Mouse (Mus musculus) CH12F3 (cell line): ENCODE results near the gene Ift22.
"Not testable (repeated sequence)": the region's sequence is repeated elsewhere in the genome, so short reads cannot be mapped to it uniquely, and the experiment has no call there.

Experiments
- in situ Hi-C: fragments of 300-500 bp; cut with MboI; formaldehyde crosslinking; loops from 2 replicates; pipeline ENCODE4 v1.14.3; 2020; ENCODE audit warnings: low sequenced_read_pairs

Ift22 gene

DNA sequence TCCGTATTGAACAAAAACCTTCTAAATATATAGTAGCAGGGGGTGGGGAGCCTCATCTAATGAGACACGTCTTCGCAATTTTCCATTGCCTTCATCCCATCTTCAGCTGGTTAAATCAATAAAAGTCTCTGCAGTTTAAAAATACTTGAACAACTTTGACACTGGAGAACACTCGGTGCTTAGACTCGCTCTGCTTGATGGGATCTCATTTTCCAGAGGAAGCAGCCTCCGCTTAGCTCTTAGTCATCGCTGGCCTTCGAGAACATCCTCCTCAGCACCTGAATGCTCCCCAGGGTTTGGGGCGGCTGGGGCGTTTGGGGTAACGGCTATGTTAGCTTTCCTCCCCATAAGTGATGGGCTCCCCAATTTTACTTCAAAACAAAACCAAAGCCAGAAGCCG is 37.1 kb downstream of the Ift22 start:
- in situ Hi-C loops = no loop called here

DNA sequence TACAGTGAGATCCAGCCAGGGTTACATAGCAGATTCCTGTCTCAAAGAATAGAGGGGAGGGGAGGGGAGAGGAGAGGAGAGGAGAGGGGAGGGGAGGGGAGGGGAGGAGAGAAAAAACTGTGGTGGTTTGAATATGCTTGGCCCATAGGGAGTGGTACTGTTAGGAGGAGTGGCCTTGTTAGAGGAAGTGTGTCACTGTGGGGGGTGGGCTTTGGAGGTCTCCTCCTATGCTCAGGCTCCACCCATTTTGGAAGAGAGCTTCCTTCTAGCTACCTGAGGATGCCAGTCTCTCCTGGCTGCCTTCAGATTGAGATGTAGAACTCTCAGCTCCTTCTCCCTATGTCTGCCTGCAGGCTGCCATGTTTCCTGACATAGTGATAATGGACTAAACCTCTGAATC is 39.9 kb downstream of the Ift22 start:
- in situ Hi-C loops = no loop called here

DNA sequence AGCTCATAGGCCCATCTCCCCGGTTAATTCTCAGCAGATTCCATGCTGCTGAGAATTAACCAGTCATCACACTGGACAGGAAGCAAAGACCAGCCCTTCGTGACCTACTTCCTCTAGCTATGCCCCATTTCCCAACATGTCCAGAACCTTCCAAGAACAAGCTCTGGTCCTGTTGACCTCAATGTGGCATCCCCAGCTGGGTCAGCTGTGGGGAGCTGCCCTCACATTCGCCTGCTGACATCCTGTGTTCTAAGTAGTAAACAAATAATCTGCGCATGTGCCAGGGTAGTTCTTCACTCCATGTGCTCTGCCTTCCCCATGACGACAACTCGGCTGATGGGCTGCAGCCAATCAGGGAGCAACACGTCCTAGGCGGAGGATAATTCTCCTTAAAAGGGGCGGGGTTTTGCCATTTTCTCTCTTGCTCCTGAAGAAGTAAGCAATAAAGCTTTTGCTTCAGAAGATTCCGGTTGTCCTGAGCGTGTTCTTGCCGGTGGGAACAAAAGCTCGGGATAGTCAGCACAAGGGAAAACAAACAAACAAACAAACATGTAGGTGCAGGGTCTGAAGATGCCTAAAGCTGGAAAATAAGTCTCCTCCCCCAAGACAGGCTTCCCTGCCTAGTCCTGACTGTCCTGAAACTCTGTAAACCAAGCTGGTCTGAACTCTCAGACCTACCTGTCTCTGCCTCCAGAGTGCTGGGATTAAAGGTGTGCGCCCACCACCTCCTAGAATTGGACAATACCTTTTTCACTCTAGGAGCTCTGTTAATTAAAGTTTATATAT is 41.8 kb downstream of the Ift22 start:
- in situ Hi-C loops = not testable (repeated sequence)

DNA sequence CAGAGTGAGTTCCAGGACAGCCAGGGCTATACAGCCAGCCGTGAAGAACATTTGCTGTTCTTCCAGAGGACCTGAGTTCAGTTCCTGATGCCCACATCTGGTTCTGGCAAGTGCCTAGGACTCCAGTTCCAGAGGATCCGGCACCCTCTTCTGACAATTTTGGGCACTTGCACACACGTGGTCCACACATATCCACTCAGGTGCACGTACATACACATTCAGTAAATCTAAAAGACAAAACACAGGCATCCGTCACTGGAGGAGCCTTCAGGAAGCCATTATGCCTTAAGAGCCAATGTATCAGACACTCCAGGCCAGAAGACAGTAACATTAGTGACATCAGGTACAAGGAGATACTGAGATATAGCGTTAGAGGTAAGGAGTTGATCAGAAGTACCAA is 42.6 kb downstream of the Ift22 start:
- in situ Hi-C loops = no loop called here

DNA sequence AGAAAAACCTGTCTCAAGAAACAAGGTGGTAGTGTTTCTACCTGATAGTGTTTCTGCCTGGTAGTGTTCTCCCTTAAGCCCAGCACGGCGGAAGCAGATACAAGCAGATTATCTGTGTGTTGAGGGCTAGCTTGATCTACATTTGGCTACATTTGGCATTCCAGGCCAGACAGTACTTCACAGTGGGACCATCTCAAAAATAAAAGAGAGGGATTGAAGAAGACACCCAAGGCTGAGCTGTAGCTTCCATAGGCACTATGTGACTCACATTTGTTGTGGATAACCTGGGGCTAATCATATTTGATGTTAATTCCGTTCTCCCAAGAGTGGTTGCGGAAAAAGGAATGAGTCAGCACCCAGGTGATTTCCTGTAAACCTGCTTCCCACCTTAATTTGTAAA is 44.2 kb downstream of the Ift22 start:
- in situ Hi-C loops = no loop called here

DNA sequence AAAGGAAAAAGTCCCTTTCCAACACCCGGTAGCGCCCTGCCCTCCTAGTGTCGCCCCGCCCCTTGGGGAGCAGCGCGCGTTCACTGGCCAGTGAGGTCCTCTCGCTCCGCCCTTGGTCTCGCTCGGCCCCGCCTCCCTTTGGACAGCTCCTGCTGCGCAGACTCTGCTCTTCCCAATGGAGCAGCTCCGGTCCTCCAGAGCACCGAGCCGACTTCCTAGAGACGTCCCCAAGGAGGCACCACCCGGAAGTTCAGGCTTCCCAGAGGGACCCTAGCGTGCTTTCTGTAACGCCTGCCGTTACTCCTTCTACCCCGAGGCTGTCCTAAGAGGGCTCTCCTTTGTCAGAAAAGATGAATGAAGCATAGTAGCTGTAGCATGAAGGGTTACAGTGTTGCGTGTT is 45.1 kb downstream of the Ift22 start, which contains the start of gene Fis1:
Fis1 (plus strand) TSS at position 261 of the 400 bp plus-strand sequence.
- in situ Hi-C loops = no loop called here

DNA sequence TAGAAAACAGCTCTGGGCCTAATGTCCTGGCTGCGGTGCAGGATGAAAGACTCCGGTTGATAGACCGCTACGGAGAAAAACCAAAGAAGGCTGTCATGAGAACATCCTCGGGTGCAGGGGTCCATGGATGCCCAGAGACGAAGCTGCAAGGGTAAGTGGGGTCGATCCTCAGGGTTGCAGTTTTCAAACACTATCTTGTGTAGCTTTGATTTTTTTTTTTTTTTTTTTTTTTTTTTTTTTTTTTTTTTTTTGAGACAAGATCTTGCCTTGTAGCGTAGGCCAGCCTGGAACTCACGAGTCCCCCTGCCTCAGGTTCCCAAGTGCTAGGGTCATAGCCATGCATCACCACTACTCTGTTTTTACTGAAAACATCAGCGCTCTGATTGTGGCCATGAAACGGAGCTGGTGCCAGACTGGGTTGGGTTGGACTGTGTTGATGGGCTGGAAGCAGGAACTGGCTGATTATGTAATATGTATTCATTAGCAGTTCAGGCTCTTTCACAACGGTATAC is 45.5 kb downstream of the Ift22 start:
- in situ Hi-C loops = no loop called here

DNA sequence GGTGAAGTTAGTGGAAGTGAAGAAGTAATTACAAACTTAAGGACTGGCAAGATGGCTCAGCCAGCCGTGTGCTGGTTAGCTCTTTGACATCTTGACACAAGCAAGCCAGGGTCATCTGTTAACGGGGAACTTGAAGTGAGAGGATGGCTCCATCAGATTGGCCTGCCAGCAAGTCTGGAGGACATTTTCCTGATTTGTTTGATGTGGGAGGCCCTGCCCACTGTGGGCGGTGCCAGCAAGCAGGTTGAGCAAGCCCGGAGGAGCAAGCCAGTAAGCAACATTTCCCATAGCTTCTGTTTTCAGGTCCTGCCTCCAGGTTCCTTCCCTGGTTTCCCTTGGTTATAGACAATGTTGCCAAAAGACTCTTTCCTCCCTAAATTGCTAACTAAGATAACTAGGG is 47.7 kb downstream of the Ift22 start:
- in situ Hi-C loops = no loop called here

DNA sequence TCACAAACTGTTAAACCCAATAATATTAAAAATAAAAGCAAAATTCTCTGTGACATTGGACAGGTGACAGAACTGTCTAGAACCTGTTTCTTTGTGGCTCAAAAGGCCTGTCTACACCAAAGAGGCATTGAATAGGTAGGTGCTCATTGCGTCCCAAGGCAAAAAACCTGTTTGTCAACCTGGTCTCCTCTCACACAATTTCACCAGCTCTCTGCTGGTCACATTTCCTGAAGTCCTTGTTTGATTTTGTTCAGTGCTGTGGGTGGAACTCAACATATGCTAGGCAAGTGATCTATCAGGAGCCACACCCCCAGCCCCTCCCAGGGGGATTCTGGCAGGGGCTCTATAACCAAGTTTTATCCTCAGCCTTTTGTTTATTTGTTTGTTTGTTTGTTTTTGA is 49.3 kb downstream of the Ift22 start:
- in situ Hi-C loops = no loop called here

DNA sequence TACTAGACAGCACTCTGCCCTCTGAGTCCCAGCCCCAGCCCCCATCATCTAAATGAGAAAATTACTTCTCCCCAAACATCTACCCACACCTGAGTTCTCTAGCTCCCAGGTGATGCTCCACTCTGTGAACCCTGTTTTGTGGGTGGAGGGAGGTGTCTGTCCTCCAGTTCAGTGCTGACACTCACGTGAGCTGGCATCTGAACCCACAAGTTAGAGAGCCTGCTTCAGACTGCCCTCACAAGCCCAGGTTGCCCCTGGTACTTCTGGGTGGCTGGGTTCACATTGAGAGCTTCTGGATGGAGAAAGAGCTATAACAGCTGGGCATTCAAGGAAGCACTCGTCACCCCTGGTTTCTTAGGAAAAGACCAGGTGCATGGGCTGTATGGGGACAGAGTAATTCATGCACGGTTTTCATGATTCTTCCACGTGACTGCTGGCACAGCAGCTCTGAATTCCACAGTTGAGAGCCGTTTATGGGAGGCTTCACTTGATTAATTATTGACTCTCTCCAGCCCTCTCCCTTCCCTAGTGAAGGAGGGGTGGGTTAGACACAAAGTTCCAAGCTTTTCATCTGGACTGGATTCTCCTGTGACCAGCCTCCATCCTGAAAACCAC is 51.1 kb downstream of the Ift22 start:
- in situ Hi-C loops = no loop called here

DNA sequence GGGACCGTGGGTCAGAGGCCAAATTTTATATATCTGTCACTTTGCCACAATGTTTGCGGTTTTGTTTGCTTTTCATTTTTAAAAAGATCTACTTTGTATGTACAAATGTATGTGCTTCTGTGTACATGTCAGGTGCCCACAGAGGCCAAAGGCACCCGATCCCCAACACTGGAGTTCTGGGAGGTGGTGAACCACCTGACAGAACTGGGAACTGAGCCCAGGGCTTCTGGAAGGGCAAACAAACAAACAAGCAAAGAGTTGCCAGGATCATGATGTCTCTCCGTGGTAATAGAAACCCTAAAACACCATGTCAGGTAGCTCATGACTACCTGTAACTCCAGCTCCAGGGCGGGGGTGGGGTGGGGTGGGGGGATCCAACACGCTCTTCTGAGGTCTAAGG is 52.1 kb downstream of the Ift22 start:
- in situ Hi-C loops = no loop called here

DNA sequence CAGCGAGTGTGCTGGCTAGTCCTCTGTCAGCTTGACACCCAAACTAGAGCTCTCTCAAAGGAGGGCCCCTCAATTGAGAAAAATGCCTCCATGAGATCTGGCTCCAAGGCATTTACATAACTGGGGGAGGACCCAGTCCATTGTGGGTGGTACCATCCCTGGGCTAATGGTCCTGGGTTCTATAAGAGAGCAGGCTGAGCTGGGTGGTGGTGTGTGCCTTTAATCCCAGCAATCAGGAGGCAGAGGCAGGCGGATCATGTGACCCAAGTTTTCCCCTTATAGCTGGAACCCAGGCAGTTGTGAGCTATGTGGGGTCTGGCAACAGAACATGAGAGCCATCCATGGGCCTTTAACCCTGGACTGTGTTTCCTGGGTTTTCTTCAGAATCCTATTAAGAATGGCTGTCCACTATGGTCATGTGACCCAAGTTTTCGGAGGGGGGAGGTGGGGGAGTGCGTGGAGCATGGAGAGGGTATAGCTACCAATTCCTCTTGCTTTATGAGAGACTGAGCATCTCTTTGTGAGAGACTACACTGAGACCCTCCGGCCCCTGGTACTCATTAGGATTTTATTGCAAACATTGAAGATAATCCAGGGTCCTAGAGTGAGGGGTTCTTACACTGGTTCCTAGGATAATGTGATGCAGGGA is 53.5 kb downstream of the Ift22 start:
- in situ Hi-C loops = no loop called here

DNA sequence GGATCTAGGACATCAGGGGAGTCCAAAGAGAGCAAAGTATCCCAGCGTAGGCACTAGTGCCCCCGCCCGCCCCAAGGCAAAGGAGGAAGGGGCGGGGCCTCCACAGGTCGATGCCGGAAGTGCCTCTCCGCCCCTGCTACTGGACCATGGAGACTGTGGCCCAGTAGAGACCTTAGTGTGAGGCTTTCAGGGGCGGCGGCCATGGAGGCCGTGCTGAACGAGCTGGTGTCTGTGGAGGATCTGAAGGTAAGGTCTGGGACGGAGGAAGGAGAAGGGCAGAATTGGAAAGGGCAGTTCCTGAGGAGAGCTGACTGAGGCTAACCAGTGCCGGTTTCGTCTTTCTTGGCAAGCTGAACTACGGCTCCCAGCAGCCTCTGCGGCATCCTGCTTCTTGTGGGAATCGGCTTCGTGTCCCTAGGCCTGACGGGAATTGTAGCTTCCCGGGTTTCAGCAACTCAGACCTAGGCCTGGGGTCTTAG is 54.1 kb downstream of the Ift22 start:
- in situ Hi-C loops = no loop called here

DNA sequence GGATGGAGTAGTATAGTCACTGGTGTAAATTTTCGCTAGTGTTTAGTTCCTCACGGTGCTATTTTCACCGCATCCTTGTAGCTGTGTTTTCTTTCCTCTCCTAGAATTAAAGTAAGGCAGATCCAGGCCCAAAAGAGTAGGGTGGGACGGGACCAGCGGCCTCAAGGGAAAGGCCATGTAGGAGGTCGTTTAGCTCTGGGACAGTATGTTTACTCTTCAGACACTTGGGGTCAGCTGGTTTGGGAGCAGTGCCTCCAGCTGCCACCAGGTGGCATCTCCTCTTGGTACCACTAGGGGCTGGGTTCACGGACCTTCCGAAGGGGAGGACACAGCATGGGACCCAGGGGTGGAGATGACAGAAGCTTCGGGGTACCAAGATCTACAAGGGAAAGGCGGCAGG is 54.6 kb downstream of the Ift22 start:
- in situ Hi-C loops = no loop called here

DNA sequence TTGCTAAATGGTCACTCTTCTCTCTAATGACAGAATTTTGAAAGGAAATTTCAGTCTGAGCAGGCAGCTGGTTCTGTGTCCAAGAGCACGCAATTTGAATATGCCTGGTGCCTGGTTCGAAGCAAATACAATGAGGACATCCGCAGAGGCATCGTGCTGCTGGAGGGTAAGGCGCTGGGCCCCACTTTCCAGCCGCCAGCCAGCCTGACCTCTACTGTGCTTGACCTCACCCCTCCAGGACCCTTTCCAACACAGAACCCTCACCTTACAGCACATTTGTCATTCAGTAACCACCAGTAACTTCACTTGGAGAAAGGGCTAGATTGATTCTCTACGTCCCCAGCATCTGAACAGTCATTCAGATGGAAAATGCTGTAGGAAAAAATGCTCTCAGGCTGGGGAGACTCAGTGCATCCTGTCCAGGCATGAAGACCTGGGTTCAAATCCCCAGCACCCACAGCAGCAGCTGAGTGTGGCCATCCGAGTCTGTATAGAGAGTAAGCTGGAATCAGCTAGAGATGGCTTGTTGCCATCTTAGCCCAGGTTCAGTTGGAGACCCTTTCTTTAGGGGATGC is 55.1 kb downstream of the Ift22 start:
- in situ Hi-C loops = no loop called here
